Mouse (Mus musculus): ENCODE results near the gene Pakap. TPM values are rescaled to one million over a fixed set of nuclear protein-coding genes. Genes with fewer than 3 reads are reported as not detected.

Pakap gene
- polyA plus RNA-seq, 1 experiment: 0.22 TPM

DNA sequence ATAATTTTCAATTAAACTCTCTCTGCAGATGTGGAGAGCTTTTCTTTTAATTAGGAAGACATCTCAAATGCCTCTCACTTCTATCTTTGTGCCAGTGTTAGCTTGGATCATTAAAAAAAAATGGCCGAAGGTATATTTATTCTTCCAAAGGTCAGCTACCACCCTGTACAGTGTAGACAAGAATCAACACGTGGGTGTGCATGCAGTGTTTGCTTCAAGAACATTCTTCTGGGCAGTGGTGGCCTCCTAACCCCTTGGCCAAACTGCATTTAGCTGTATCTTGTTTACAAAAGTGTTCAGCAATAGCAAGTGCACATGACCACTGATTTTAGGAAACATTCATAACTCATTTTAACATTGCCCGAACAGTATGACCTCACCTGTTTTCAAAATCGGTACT is 241.5 kb downstream of the Pakap start:
- TF ChIP-seq CTCF (IDR thresholded peaks at IDR 0.05; ENCODE audit: extremely low read depth, insufficient read length, insufficient replicate concordance, low read depth, low read length) (no peak), POLR2A (IDR thresholded peaks at IDR 0.05; ENCODE audit: low read depth, low read length) (no peak)
- 28% methylated on average over 4 of the region's 4 CpGs for WGBS
- H3K4me3 ChIP-seq (ENCODE audit: low read depth, low read length): no peak overlapping the region
- H3K4me1 ChIP-seq (ENCODE audit: control insufficient read depth, insufficient read depth, insufficient read length, low read length): no peaks in the 10 kb centered on the region
- H3K27ac ChIP-seq (ENCODE audit: insufficient read depth, low read depth, low read length): no peak overlapping the region
- H3K36me3 ChIP-seq (ENCODE audit: control insufficient read depth, insufficient read depth, low read length): no peaks in the 10 kb centered on the region
- H3K27me3 ChIP-seq (ENCODE audit: control insufficient read depth, insufficient read depth, low read length): no peaks in the 10 kb centered on the region

- no peak overlapping the region for H3K27ac ChIP-seq (ENCODE audit: insufficient read depth, low read depth, low read length)
- WGBS: 100% methylated on average over 1 of the region's 1 CpGs
- no peak overlapping the region for H3K4me3 ChIP-seq (ENCODE audit: low read depth, low read length)
- TF ChIP-seq POLR2A (IDR thresholded peaks at IDR 0.05; ENCODE audit: low read depth, low read length) (no peak), CTCF (IDR thresholded peaks at IDR 0.05; ENCODE audit: extremely low read depth, insufficient read length, insufficient replicate concordance, low read depth, low read length) (no peak)
- H3K36me3 ChIP-seq (ENCODE audit: control insufficient read depth, insufficient read depth, low read length): no peaks in the 10 kb centered on the region
- no peaks in the 10 kb centered on the region for H3K27me3 ChIP-seq (ENCODE audit: control insufficient read depth, insufficient read depth, low read length)
- no peaks in the 10 kb centered on the region for H3K4me1 ChIP-seq (ENCODE audit: control insufficient read depth, insufficient read depth, insufficient read length, low read length)
Measured at GRCm38 (mm10) chr4:57812075-57812474, 244.1 kb downstream of the Pakap start.

- WGBS: 52% methylated on average over 7 of the region's 7 CpGs
- no peaks in the 10 kb centered on the region for H3K27me3 ChIP-seq (ENCODE audit: control insufficient read depth, insufficient read depth, low read length)
- peak overlapping the region; percentile 45; the same call in 1 of the 2 replicates for H3K27ac ChIP-seq (ENCODE audit: insufficient read depth, low read depth, low read length)
- no peaks in the 10 kb centered on the region for H3K4me1 ChIP-seq (ENCODE audit: control insufficient read depth, insufficient read depth, insufficient read length, low read length)
- H3K4me3 ChIP-seq (ENCODE audit: low read depth, low read length): no peak overlapping the region
- TF ChIP-seq POLR2A (IDR thresholded peaks at IDR 0.05; ENCODE audit: low read depth, low read length) (no peak), CTCF (IDR thresholded peaks at IDR 0.05; ENCODE audit: extremely low read depth, insufficient read length, insufficient replicate concordance, low read depth, low read length) (no peak)
- no peaks in the 10 kb centered on the region for H3K36me3 ChIP-seq (ENCODE audit: control insufficient read depth, insufficient read depth, low read length)
Measured at GRCm38 (mm10) chr4:57812916-57813575, 245.1 kb downstream of the Pakap start.

DNA sequence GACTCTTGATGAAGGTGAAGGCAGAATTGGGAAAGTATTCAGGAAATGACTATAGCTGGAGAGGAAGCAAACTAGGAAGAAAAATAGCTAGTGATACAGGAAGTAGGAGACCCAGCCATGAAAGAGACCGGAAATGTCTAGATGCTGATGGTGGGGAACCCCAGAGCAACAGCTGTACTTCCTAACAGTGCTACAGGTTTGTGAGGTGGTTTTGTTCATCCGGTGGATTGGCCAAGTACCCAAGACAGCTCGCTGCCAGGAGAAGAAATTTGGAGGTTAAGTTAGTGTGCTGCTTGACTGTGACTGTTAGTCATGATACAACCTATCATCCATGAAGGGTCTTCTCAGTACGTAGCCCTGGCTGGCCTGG is 245.6 kb downstream of the Pakap start:
- no peaks in the 10 kb centered on the region for H3K27me3 ChIP-seq (ENCODE audit: control insufficient read depth, insufficient read depth, low read length)
- no peak overlapping the region for H3K4me3 ChIP-seq (ENCODE audit: low read depth, low read length)
- peak overlapping the region; percentile 45; the same call in 1 of the 2 replicates for H3K27ac ChIP-seq (ENCODE audit: insufficient read depth, low read depth, low read length)
- no peak for TF ChIP-seq POLR2A (IDR thresholded peaks at IDR 0.05; ENCODE audit: low read depth, low read length)
- no peak for TF ChIP-seq CTCF (IDR thresholded peaks at IDR 0.05; ENCODE audit: extremely low read depth, insufficient read length, insufficient replicate concordance, low read depth, low read length)
- 85% methylated on average over 4 of the region's 4 CpGs for WGBS
- no peaks in the 10 kb centered on the region for H3K4me1 ChIP-seq (ENCODE audit: control insufficient read depth, insufficient read depth, insufficient read length, low read length)
- no peaks in the 10 kb centered on the region for H3K36me3 ChIP-seq (ENCODE audit: control insufficient read depth, insufficient read depth, low read length)

- Histone ChIP-seq H3K4me1 (ENCODE audit: control insufficient read depth, insufficient read depth, insufficient read length, low read length) (no peaks in the 10 kb centered on the region), H3K27ac (ENCODE audit: insufficient read depth, low read depth, low read length) (no peak overlapping the region), H3K27me3 (ENCODE audit: control insufficient read depth, insufficient read depth, low read length) (no peaks in the 10 kb centered on the region), H3K4me3 (ENCODE audit: low read depth, low read length) (no peak overlapping the region), H3K36me3 (ENCODE audit: control insufficient read depth, insufficient read depth, low read length) (no peaks in the 10 kb centered on the region)
- 26% methylated on average over 2 of the region's 2 CpGs for WGBS
- TF ChIP-seq CTCF (IDR thresholded peaks at IDR 0.05; ENCODE audit: extremely low read depth, insufficient read length, insufficient replicate concordance, low read depth, low read length) (no peak), POLR2A (IDR thresholded peaks at IDR 0.05; ENCODE audit: low read depth, low read length) (no peak)
Measured at GRCm38 (mm10) chr4:57815355-57815754, 247.4 kb downstream of the Pakap start.

GRCm38 (mm10) chr4:57816146-57816545 is 248.2 kb downstream of the Pakap start:
- H3K4me3 ChIP-seq (ENCODE audit: low read depth, low read length): no peak overlapping the region
- no peak for TF ChIP-seq CTCF (IDR thresholded peaks at IDR 0.05; ENCODE audit: extremely low read depth, insufficient read length, insufficient replicate concordance, low read depth, low read length)
- TF ChIP-seq POLR2A (IDR thresholded peaks at IDR 0.05; ENCODE audit: low read depth, low read length): no peak
- WGBS: 86% methylated on average over 8 of the region's 8 CpGs
- H3K36me3 ChIP-seq (ENCODE audit: control insufficient read depth, insufficient read depth, low read length): no peaks in the 10 kb centered on the region
- no peak overlapping the region for H3K27ac ChIP-seq (ENCODE audit: insufficient read depth, low read depth, low read length)
- no peaks in the 10 kb centered on the region for H3K27me3 ChIP-seq (ENCODE audit: control insufficient read depth, insufficient read depth, low read length)
- H3K4me1 ChIP-seq (ENCODE audit: control insufficient read depth, insufficient read depth, insufficient read length, low read length): no peaks in the 10 kb centered on the region

GRCm38 (mm10) chr4:57820839-57821374 is 252.9 kb downstream of the Pakap start:
- Histone ChIP-seq H3K27me3 (ENCODE audit: control insufficient read depth, insufficient read depth, low read length) (no peaks in the 10 kb centered on the region), H3K4me1 (ENCODE audit: control insufficient read depth, insufficient read depth, insufficient read length, low read length) (0 out of 2 replicates have a peak, but pooled peaks cover 2% of the 10 kb centered on the region), H3K27ac (ENCODE audit: insufficient read depth, low read depth, low read length) (no peak overlapping the region), H3K4me3 (ENCODE audit: low read depth, low read length) (peak overlapping the region; percentile 7; the same call in 1 of the 2 replicates), H3K36me3 (ENCODE audit: control insufficient read depth, insufficient read depth, low read length) (no peaks in the 10 kb centered on the region)
- no peak for TF ChIP-seq CTCF (IDR thresholded peaks at IDR 0.05; ENCODE audit: extremely low read depth, insufficient read length, insufficient replicate concordance, low read depth, low read length)
- TF ChIP-seq POLR2A (IDR thresholded peaks at IDR 0.05; ENCODE audit: low read depth, low read length): no peak
- WGBS: 56% methylated on average over 24 of the region's 24 CpGs

Measured in small intestine, adult 2 months (tissue).